ENCODE assay signal across 8 mouse cellular contexts in genomic region chr6:120604020-120604958, GRCm38 (mm10).
A peak's percentile ranks its signal among the peaks of the same experiment; 100 is the strongest.
DNase-seq lines count a peak whose midpoint lies in the region; ATAC-seq and TF ChIP-seq lines count a peak whose summit lies in the region.

No protein-coding gene starts in this region.

- H3K27ac ChIP-seq in heart, adult 2 months = peak overlapping the region; percentile 56
- H3K27ac ChIP-seq in liver, embryonic 13.5 days = peak overlapping the region; percentile 99

- H3K79me2 ChIP-seq in heart, adult 2 months (replicated peaks; ENCODE audit: control insufficient read depth, insufficient read depth, low read length) = no peaks in the 10 kb centered on the region

- peaks cover 4% of the 10 kb centered on the region; the same call in 1 of the 2 replicates for H3K4me1 ChIP-seq in heart, adult 2 months (ENCODE audit: control insufficient read depth, insufficient read depth, low read length)
- peaks cover 88% of the 10 kb centered on the region for H3K4me1 ChIP-seq in liver, embryonic 13.5 days (replicated peaks)

- H3K9me3 ChIP-seq in liver, embryonic 13.5 days (replicated peaks) = no peaks in the 10 kb centered on the region

- no peak overlapping the region for H3K4me3 ChIP-seq in heart, adult 2 months
- peak overlapping the region; percentile 28 for H3K4me3 ChIP-seq in liver, embryonic 13.5 days (replicated peaks)

- no peak overlapping the region for H3K9ac ChIP-seq in heart, adult 2 months (ENCODE audit: low read depth, low read length)
- H3K9ac ChIP-seq in liver, embryonic 13.5 days = peak overlapping the region; percentile 70

- DNase-seq in heart, adult 2 months = peak; percentile 28
- no peak for DNase-seq in heart, postnatal 25 days (ENCODE audit: low spot score)
- DNase-seq in 3T3-L1 (ENCODE audit: low read depth, low spot score) = peak; percentile 28
- DNase-seq in liver, embryonic 13.5 days = peak; percentile 74
- DNase-seq in B cell, adult 2 months = no peak
- no peak for DNase-seq in left cerebral cortex, postnatal 36 days (ENCODE audit: low spot score in 2 of 2)
- no peak for DNase-seq in embryo, embryonic 10 days (ENCODE audit: low spot score)

- no peak for TF ChIP-seq POLR2A in heart, adult 2 months (IDR thresholded peaks at IDR 0.05; ENCODE audit: insufficient read depth, low read depth, low read length)

- no peak for TF ChIP-seq CTCF in heart, adult 2 months (IDR thresholded peaks at IDR 0.05)

- H3K27me3 ChIP-seq in heart, adult 2 months (ENCODE audit: control insufficient read depth, insufficient read depth, low read length) = no peaks in the 10 kb centered on the region
- no peaks in the 10 kb centered on the region for H3K27me3 ChIP-seq in liver, embryonic 13.5 days

- no peaks in the 10 kb centered on the region for H3K36me3 ChIP-seq in heart, adult 2 months (ENCODE audit: control insufficient read depth, insufficient read depth, low read length)
- no peaks in the 10 kb centered on the region for H3K36me3 ChIP-seq in liver, embryonic 13.5 days

- H3K4me2 ChIP-seq in liver, embryonic 13.5 days = peak overlapping the region; percentile 66

- intact Hi-C loops in heart, adult 2 months (cut with DNase I) = loop anchor here (5.0 kb wide), 1 partner anchor 63 kb away; the partner anchor contains the start of gene Cecr2
- intact Hi-C loops in heart, postnatal 25 days (cut with DNase I) = loop anchor here (2.0 to 5.0 kb wide), 2 partner anchors 68 to 133 kb away; no protein-coding TSS in a partner anchor
- intact Hi-C loops in left cerebral cortex, postnatal 36 days (cut with DNase I) = no loop called here

- 35% methylated on average over 6 of the region's 6 CpGs for WGBS in heart, adult 2 months
- WGBS in liver, embryonic 13.5 days (ENCODE audit: insufficient replicate concordance) = 14% methylated on average over 6 of the region's 6 CpGs

- no peak for TF ChIP-seq EP300 in heart, adult 2 months (IDR thresholded peaks at IDR 0.05; ENCODE audit: insufficient read depth, low read depth, low read length)

- peak; percentile 67 for ATAC-seq in erythroblast, adult 5-6 weeks (replicated peaks; ENCODE audit: low FRiP score, poor library complexity, severe bottlenecking)
- peak; percentile 88 for ATAC-seq in liver, embryonic 13.5 days (ENCODE audit: low read depth)

Comparison
In these comparisons a context has a peak if more than half of its experiments do, and no peak if none do; other contexts are left out.
1. DNase-seq: peak in heart, adult 2 months (2 of 2), 3T3-L1 (single experiment) and liver, embryonic 13.5 days (single experiment); none in heart, postnatal 25 days (single experiment), B cell, adult 2 months (0 of 2), left cerebral cortex, postnatal 36 days (0 of 2) and embryo, embryonic 10 days (single experiment).